Comparison of ENCODE assay signal across 15 mouse cellular contexts in the genomic region with DNA sequence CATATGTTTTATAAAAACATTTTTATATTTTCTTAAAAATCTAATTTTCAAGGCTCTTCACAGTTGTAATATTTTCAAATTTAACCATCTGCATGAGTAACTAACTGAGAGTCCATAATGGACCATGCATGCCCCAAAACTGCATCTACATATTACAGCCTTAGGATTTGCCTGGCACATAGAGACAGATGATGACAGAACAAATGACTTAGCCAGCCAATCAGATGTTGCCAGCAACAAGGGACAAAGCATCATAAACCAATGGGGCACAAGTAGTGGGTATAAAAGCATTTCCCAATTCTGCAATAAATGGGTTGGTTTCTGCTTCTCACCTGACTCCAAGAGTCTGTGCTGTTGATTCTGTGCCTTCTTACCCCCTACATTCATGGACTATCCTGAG.
"Had no signal": no experiment of that assay in that cellular context is flagged by ENCODE, and none has a peak within 500 bp of the region (broad histone marks: within the 10 kb centered on the region; RNA-seq: fewer than 3 reads in every experiment).

No protein-coding gene starts in this region.

- H3K9me3 ChIP-seq: midbrain, embryonic 10.5 days; midbrain, embryonic 12.5 days; neural tube, embryonic 13.5 days; neural tube, embryonic 15.5 days; stomach, embryonic 15.5 days had no signal

- H3K4me1 ChIP-seq: midbrain, embryonic 10.5 days; midbrain, embryonic 12.5 days; neural tube, embryonic 13.5 days; neural tube, embryonic 15.5 days; stomach, embryonic 15.5 days had no signal

- DNase-seq: lung, adult 18-20 months; lung, embryonic 14.5 days; lung, postnatal 10 days; lung, postnatal 4 days; midbrain, embryonic 14.5 days; right cerebral cortex, postnatal 14 days; thymus, postnatal 14 days; thymus, postnatal 36 days had no signal

- H3K36me3 ChIP-seq: midbrain, embryonic 10.5 days; midbrain, embryonic 12.5 days; neural tube, embryonic 13.5 days; neural tube, embryonic 15.5 days; stomach, embryonic 15.5 days had no signal

- H3K4me3 ChIP-seq: midbrain, embryonic 10.5 days; midbrain, embryonic 12.5 days; myocyte; neural tube, embryonic 13.5 days; neural tube, embryonic 15.5 days; stomach, embryonic 15.5 days had no signal

- H3K27ac ChIP-seq: midbrain, embryonic 10.5 days; midbrain, embryonic 12.5 days; neural tube, embryonic 13.5 days; neural tube, embryonic 15.5 days; stomach, embryonic 15.5 days; stomach, postnatal 0 days had no signal

- H3K9ac ChIP-seq: lung, embryonic 14.5 days; midbrain, embryonic 12.5 days; neural tube, embryonic 13.5 days; neural tube, embryonic 15.5 days; stomach, embryonic 15.5 days had no signal

- H3K27me3 ChIP-seq: midbrain, embryonic 12.5 days; neural tube, embryonic 13.5 days; neural tube, embryonic 15.5 days; stomach, embryonic 15.5 days had no signal
